Mouse (Mus musculus): Measurements from ENCODE around the gene Zc3h6.

Zc3h6 gene

DNA sequence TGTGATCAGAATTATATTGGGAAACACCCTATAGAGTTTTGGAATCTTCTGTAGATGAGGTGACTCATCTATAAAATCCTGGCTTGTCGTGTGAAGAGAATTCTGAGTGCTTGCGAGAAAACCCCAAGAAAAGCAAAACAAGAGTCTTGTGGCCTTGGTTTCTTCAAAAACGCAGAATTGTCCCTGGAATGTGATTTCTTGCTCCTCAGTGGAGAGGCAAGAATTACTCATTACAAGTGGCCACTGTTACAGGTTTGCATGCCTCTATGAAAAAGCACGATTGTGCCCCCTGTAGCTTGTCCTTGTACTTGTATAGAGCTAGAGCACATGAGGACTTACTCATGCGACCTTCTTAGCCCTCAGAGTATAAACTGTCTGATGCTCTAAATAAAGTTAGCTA is 68.2 kb downstream of the Zc3h6 start:
- no peak for DNase-seq (ENCODE audit: low read depth, low spot score)

- no peak for DNase-seq (ENCODE audit: low read depth, low spot score)
These were observed 71.3 kb downstream of the Zc3h6 start for GRCm38 (mm10) chr2:129038426-129038936.

DNA sequence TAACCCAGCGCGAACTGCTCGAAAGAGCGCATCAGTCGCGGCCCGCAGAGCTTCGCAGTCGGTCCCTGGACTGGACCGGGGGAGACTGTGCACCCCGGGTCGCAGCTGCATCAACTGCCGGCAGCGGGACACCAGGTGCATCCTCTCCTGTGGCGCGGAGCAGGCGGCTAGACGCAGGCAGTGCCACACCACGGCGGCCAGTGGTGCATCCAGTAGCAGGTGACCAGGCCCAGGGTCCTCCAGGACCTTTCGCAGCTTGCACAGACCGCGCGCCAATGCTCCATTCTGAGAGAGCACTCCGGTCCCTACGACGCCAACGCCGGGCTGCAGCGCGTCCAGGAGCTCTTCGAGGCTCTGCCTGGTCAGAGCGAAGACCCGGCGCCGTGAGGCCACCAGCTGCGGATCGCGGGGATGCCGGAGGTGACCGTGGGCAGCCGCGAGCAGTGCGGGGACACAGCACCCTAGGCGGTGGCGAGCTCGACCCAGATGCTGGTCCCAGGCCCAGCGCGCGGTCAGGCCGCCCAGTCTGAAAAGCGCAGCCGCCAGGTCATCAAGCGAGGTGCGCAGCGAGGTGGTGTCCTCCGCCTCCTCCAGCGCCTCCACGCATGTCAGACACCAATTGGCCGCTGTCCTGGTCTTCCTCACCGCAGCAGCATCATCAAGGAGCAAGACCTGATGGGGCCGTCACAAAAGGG is 71.9 kb downstream of the Zc3h6 start:
- no peak for DNase-seq (ENCODE audit: low read depth, low spot score)

DNA sequence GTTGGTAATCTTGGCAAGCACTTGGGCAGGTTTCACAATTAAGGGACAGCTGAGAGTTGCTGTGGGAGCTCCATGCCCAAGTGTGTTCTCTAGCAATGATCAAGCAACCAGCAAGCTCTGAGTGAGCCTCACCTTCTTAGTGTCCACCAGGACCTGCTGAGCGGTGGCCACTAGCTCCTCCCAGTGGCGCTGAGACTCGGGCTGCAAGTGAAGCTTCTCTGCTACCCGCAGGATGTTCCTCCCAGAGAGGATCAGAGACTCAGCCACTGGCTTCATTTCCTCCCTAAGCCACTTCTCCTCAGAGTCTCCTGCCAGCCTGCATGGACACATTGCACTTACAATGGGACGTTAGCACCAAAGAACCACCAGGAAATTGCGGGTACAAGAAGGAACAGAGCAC is 73.4 kb downstream of the Zc3h6 start:
- DNase-seq (ENCODE audit: low read depth, low spot score): no peak

- DNase-seq (ENCODE audit: low read depth, low spot score): no peak
These were observed 79.1 kb downstream of the Zc3h6 start for GRCm38 (mm10) chr2:129046172-129046845.

- no peak for DNase-seq (ENCODE audit: low read depth, low spot score)
These were observed 79.6 kb downstream of the Zc3h6 start for GRCm38 (mm10) chr2:129046846-129047196.

- no peak for DNase-seq (ENCODE audit: low read depth, low spot score)
These were observed 80.6 kb downstream of the Zc3h6 start, which contains the start of gene Vinac1 for GRCm38 (mm10) chr2:129047811-129048210. Gene Vinac1, minus strand, starts transcription at chr2:129048172.

- no peak for DNase-seq (ENCODE audit: low read depth, low spot score)
These were observed 85.3 kb downstream of the Zc3h6 start for GRCm38 (mm10) chr2:129052451-129052983.

DNA sequence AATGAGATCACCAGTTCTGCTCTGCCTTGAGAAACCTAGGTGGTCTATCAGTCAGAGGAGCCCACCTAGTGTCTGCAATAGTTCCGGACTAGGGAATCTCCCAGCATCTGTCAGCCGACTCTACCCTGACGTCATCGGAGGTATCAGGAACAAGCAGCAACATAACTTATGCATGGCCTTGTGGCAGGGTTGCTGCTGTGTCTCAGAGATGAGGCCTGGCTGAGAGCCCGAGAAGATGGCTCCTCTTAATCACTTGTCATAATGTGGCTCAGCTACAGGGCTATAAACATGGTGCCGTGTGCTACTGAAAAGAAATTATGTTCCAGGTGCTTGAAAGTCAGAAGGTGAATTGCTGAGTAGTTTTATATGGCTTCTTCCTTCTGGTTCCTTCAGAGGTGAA is 88.5 kb downstream of the Zc3h6 start:
- no peak for DNase-seq (ENCODE audit: low read depth, low spot score)

GRCm38 (mm10) chr2:129056597-129056996 is 89.4 kb downstream of the Zc3h6 start:
- peak; percentile 85 for DNase-seq (ENCODE audit: low read depth, low spot score)

DNA sequence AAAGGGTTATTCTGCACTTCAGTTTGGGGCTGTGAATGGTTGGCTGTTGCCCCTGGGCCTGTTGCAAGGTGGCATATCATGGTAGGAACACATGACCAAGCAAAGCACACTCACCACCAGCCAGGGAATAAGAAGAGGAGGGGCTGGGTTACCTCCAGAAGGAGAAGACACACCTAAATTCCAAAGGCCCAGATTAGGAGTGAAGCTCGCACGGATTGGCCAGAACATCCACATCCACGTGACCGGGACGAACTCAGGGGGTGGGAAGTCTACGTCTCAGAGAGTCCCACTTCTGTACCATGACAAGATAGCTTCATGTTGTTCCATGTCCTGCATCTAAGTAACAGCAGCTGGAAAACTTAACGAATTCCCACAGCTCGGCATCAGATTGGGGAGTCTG is 90.1 kb downstream of the Zc3h6 start:
- DNase-seq (ENCODE audit: low read depth, low spot score): no peak

GRCm38 (mm10) chr2:129057920-129058361 is 90.7 kb downstream of the Zc3h6 start:
- DNase-seq (ENCODE audit: low read depth, low spot score): no peak

- DNase-seq (ENCODE audit: low read depth, low spot score): no peak
These were observed 94.4 kb downstream of the Zc3h6 start for GRCm38 (mm10) chr2:129061456-129062059.

DNA sequence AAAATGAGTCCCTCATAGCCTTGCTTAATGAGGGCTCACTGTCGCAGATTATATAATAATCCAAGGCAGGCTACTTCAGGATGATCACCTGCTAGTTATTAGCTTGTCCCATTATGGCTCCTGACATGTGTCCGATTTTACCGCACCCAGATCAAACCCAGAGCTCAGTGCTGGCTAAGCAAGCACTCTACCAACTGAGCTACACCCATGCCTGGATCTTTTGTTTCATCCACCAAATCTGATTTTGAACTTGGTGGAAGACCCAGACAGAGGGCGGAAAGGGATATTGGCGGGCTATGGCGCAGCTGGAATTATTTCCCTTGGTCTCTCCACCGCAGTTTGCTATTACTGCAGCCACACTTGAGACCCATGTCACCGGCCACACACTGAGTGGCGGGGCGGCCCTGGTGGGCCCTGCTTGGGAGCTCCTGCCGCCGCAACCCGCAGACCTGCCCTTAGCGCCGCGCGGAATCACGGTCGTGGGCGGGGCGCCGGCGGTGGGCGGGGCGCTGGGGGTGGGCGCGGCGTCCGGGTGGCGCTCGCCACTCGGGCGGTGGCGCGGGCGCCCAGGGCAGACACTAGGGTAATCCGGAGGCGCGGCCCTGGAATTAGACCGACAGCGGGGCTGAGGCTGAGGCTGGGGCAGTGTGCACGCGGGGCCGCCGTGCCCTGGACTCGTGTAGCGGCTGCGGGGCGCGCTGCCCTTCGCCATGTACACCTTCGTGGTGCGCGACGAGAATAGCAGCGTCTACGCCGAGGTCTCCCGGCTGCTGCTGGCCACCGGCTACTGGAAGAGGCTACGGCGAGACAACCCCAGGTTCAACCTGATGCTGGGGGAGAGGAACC is 98.5 kb downstream of the Zc3h6 start, which contains the start of gene Ttl:
Gene Ttl, plus strand, starts transcription at position 506 of the 846 bp plus-strand sequence.
- DNase-seq (ENCODE audit: low read depth, low spot score): peak; percentile 36

DNA sequence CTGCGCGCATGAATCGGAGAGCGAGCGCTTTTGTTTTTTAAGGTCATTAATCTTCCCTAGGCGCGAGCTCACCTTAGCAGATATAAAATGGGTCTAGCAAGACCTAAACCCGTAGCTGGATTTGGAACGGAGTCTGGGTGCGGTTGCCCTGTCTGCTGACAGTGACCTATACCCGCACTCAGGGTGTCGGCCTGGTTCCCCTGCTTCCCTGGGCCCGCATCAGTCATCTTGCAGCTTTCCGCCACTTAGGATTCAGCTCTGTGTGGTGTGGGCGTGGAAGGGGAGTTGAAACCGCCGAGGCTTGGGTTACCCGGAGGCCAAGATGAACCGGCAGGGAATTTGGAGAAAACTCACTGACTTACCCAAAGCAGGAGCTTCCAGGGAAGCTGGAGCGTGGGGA is 99.1 kb downstream of the Zc3h6 start:
- peak; percentile 45 for DNase-seq (ENCODE audit: low read depth, low spot score)
